Mouse (Mus musculus) ovary, adult 18-20 months (tissue): ENCODE results near the gene Acsl3.
A peak's percentile ranks its signal among the peaks of the same experiment; 100 is the strongest.

Source experiments
- DNase-seq: peaks from one replicate; pipeline ENCODE4 v3.0.0; 2022; ENCODE audit warnings: low spot score, mixed read lengths

Acsl3 gene

GRCm38 (mm10) chr1:78742198-78742597 is 84.6 kb downstream of the Acsl3 start:
- no peak for DNase-seq

DNA sequence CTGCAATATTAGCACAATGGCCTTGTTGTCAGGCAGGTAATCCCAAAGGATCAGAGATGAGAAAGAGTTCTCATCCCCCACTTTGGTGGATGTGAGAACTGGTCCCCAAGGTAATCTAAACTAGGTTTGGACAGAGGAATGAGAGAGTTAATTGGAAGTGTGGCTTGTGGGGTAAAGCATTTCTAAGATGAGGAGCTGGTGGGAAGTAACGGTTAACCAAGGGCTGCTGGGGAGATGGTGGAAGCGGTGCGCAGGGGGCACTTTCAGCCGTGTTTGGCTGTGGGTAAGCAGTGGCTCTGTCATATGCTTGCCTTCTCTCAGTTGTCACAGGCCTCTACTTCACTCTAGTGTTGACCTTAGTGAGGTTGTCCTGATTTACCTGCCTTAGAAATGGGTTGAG is 85.7 kb downstream of the Acsl3 start:
- no peak for DNase-seq

DNA sequence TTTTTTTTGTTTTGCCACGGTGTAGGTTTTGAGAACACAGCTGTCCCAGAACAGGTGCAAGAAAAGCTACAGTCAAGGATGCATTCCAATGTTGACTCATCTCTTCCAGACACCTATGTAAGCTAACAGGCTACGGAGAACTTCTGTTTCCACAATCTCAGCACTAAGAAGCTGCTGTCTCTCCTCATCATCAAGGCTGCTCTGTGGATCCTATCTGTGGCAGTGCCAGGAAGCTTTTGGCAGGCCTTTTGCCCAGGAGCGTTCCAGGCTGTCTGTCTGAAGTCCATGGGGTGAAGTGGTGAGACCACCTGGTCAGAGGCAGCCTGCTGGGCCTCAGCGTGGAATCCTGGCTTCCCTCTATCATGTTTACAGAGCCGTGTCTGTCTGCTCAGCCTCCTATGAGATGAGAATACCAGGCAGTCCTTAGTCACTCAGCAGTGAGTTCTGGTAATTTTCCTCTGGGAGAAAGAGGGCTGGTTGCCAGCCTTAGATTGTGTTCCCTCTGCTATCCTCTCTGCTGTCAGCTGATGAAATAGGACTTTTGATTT is 87.7 kb downstream of the Acsl3 start:
- DNase-seq = peak; percentile 29
